Mouse (Mus musculus) kidney, adult 9 months (tissue): ENCODE data around the gene Shroom1.

Experiments used
- DNase-seq: peaks from one replicate; pipeline ENCODE4 v3.0.0; 2022

Shroom1 gene

DNA sequence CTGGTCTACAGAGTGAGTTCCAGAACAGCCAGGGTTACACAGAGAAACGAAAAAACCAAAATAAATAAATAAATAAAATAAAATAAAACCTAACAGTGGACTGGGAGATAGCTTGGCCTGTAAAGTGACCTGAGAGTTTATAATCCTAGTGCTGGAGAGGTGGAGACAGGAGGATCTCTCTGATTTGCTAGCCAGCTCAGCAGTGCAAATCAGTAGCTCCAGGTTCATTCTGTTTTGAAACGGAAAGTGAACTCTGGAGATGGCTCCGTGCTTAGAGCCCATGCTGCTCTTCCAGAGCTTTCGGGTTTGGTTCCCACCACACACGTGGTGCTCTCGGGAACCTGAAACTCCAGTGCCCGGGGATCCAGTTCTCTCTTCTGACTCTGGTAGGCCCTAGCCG is 9.0 kb upstream of the Shroom1 start:
- no peak for DNase-seq

DNA sequence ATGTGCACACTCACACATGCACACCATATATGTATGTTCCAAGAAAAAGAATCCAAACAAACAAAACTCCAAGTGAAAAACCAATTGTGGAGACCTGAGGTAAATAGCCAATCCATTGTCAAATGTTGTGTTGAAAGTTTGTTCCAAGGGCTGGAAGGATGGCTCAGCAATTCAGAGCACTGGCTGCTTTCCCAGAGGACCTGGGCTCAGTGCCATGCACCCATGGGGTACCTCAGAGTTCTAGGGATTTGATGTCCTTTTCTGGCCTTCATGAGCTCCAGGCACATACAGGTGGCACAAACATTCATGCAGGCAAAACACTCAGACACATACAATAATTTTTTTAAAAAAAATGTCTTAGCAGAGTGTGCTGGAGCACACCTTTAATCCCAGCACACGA is 8.5 kb upstream of the Shroom1 start:
- DNase-seq = peak; percentile 91

DNA sequence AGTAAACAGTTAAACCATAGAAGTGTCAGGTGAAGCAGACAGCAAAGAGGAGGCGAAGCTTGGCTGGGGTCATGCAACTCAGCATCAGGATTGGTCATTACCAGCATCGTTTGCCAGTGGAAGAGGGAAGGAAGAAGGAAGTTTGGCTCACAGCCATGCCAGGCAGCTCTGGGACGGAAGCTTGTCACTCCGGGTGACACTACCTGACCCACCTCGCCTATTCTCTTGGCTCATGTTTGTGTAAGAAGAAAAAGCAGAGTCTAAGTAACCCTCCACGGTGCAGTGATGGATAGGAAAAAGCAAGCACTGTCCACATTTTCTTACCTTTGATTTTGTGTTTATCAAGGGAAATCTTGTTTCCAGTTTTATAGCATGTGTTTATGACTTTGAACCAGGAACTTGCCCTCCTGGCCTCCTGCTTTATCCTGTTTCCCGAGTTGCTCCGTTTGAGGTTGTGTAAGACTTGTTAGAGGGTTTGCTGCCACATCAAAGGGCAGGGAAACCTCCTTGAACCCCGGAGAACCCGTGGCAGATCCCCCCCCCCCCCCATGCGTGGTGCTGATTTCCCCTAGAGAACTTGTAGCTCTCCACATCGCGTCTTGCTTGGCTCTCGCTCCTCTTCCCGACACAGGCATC is 6.8 kb upstream of the Shroom1 start:
- DNase-seq = no peak

DNA sequence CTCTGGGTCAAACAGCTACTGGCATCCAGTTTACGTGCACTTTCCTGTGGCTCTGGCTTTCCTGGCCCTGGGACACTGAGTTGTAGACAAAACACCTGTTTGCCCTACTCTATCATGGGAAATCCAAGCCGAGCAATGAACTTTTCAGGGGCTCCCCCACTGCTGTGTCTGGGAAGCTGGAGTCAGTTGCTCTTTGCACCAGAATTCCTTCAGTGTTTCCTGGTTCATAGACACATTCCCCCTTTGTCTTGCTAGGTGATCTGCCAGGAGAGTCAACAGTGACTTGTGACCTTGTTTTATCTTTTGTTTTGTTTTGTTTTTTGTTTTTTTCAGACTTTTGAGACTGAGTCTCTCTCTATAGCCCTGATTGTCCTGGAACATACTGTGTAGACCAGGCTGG is 5.6 kb upstream of the Shroom1 start:
- DNase-seq = no peak

DNA sequence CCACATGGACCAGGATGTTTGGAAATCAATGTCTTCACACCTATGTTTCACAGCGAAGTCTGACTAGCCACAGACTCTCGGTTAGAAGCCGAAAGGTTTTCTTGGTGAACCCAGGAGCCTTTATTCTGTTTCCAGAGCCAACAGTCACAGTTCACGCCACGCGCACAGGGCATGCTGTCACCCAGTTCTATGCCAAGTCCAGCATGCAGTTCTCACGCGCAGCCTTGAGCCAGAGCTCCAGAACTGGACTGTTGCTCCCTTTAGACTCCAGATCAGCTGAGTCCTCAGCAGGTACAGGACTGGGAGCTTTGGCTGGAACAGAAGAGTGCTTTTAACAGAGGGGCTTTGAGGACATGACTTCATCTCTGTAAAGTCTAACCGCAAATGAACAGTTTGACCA is 4.6 kb upstream of the Shroom1 start:
- peak; percentile 70 for DNase-seq

DNA sequence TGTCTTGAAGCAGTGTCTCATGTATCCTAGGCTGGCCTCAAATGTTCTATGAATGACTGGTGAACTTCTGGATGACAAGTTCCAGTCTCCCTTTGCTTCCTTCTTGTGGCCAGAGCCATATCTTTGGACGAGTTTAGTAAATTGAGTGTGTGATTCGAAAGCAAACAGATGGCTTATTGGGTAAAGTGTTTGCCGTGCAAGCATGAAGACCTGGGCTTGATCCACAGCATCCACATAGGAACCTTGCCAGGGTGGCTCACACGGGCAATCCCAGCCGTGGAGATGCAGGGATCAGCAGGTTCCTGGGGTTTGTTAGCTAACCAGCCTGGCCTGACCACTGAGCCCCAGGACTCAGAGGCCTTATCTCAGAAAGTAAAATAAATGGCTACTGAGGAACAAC is 4.0 kb upstream of the Shroom1 start:
- no peak for DNase-seq

DNA sequence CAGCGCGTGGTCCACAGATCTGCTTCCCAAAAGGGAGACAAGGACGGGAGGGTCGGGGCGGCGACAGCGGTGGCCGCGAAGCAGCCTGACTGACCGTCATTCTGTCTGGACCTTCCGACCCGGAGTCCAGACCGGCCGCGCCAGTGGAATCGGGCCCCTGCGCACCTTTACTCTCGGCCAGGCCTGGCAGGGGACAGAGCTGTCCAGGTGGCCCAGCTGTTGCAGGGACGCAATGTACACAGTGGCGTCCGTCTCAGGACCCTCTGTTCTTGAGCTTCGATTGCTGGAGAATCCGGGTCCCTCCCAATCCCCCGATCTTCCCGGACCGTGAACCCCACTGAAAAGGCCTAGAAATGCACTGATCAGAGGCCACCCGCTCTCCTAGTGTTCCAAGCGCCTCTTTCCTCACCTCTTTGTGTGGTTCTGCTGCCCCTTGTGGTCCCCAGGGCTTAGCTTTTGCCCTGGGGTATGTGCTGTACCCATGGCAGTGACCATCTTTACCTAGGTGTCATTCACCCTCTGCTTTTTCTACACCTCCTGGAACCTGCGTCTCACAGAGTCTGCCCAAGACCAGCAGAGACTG is 458 bp downstream of the Shroom1 start:
- DNase-seq = peak; percentile 44

DNA sequence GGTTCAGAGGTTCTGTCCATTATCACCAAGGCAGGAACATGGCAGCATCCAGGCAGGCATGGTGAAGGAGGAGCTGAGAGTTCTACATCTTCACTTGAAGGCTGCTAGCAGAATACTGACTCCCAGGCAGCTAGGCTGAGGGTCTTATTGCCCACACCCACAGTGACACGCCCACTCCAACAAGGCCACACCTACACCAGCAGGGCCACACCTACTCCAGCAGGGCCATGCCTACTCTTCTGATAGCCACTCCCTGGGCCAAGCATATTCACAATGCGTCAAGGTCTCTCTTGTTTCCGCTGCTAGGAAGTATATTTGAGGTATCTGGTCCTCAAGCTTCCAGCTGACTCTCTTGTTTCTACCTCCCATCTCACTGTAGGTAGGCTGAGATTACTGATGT is 2.0 kb downstream of the Shroom1 start:
- DNase-seq = no peak

DNA sequence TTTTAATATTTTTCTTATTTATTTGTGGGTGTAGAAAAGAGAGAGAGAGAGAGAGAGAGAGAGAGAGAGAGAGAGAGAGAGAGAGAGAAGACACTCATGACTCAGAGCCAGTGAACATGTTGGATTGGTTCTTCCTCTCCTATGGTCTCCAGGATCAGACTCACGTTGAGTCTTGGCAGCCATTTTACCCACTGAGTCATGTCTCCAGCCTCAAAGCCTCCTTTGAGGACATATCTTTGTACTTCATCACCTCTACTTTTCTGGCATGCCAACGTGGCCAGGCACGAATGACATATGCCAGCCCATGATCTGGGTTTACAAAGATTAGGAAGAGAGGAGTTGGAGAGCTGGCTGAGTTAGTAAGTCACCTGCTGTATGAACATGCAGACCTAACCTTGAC is 3.2 kb downstream of the Shroom1 start:
- no peak for DNase-seq

DNA sequence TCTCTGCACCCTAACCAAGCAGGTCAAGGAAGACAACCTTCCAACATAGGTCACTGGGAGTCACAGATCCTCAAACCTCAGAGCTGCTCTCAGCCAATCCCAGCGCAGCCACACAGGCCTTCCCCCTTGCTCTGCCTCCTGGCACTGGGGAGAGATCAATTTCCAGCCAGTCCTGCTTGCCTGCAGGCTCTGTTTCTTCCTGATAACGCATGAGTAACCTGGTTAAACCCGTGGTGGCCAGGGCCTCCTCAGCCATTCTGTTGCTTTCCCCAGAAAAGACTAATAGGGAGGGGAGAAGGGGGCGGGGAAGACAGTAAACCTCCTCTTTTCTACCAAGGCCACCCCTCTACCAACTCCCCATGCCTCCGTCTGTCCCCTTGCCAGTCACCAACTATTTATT is 4.7 kb downstream of the Shroom1 start:
- peak; percentile 75 for DNase-seq

DNA sequence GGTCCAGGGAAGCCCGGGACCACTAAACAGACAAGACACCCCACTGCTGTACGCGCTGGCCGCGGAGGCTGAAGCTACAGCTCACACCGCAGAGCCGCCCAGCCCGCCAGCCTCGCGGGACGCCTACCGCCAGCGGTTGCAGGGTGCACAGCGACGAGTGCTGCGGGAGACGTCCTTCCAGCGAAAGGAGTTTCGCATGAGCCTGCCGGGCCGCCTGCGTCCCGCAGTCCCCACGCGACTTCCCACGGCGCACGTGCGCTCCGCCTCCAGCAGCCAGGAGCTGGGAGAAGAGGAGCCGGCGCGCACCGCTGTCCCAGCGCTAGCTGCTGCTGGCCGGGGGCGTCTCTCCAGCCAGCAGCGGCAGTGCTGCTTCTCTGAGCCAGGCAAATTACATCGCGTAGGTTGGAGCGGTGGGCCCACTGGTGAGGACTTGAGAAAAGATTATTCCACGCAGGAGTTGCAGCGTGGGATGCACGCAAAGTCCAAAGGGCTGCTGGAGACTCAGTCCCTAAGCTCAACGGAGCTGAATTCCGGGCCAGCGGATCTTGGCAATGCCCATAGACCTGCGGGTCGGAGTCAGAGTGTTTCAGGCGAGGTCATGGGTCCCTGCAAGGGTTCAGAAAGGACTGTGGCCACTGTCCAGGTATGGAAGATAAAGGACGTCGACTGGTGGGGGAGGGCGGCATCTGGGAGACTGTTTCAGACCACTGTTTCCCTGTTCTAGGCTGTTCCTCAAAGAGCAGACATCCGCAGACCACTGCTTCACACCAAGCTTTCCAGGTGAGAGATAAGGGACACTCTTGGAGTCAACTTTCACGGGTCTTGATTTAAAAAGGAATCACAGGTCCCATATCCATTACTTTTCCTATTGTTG is 6.8 kb downstream of the Shroom1 start:
- DNase-seq = peak; percentile 53

DNA sequence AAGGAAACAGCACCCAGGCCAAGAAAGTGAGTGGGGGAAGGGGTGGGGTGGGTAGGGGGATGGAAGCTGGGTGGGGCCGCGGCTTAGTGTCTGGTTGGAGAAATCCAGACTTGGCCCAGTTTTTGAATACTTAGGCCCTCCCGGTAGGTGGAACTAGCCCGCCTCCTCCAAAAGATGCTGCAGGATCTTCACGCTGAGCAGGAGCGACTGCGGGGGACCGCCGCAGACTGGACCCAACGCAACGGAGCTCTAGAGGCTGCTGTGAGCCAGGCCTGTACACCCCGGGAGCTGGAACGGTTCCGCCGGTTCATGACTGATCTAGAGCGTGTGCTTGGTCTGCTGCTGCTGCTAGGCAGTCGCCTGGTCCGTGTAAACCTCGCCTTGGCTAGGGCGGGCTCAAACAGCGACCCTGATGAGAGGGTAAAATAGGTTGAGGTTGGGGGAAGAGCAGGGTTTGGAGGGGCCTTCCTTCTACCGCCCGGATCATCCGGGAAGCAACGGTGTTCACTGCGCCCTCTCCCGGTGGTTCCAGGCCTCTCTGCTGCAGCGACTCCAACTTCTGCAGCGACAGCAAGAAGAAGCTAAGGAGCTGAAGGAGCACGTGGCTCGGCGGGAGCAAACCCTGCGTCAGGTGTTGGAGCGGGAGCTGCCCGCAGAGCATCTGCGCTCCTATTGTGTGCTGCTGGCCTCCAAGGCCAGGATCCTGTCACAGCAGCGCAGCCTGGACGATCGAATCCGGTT is 9.4 kb downstream of the Shroom1 start:
- DNase-seq = peak; percentile 79

DNA sequence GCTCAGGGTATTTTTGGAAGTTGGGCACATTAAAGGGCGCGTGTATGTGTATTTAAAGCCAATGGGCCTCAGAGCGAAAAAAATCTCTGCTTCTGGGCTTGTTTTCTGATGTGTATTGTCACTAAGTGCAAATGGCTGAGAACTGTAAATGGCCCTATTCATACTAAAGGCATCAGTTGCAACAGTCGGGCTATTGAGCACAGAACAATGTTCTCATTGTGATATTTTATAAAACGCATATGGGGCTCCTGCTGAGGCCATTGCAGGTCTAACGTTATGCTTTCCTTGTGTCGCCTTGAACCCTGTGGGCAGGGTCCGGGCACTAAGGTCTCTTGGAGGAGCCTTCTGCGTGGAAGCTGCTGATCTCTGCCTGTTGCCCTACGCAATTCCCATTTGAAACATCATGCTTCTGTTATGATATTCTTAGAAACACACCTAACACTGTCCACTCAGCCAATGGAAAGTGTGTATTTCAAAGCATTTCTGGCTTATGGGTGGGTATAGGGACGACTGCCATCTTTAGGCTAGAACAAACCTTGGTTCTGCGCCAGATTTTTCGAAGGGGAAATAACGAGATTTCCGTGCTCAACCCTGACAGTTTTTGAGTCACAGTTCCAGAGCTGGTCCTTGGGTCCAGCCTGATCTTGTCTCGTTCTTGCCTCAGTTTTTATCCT is 12.4 kb downstream of the Shroom1 start:
- DNase-seq = no peak

DNA sequence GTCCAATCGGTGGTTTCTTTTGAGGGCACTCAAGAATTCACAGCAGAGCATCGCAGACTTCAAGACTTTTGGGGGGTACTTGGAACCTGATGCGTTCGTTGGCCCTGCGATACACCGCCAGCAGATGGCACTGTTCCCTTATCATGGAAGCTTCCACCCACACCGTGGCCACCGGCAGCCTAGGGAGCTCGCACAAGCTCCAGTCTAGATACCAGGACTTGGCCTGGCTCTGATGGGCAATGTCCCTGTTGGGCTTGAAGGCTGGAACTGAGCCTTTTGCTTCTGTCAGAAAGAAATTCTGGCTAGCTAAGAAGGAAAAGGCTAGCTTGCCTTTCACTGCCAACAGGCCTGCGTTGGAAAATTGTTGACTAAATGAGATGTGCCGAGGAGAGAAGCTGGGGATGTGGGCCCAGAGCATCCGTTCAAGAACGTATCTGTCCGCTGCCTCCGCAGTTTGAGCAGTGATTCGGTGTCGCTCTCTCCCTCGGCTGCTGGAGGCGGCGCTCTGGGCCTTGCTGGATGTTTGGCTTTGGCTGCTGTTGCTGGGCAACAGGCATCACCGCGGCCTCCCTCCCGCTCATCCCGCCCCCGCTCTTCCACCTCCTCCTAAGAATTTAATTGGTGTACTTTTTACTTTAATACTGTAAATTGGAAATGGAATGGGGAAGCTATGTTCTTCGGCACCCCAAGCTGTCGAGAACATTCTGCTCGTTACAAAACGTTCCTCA is 13.1 kb downstream of the Shroom1 start, which contains the start of gene Gm9837:
Gm9837 (minus strand) TSS at position 512 of the 728 bp plus-strand sequence.
- DNase-seq = peak; percentile 88

DNA sequence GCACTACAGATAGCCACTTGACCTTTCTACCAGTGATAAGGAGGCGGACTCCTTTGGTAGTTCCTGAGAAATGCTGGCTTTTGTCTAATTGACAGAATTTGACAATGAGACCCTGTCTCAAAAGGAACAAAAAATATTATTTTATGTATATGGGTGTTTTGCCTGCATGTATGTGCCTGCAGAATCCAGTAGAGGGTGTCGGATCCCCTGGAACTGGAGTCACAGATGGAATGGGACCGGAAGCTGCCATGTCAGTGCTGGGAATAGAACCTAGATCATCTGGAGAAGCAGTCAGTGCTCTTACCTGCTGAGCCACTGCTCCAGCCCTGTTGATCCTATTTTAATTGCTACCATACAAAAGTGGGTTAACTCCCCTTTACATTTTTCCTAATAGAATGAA is 15.7 kb downstream of the Shroom1 start:
- DNase-seq = no peak

DNA sequence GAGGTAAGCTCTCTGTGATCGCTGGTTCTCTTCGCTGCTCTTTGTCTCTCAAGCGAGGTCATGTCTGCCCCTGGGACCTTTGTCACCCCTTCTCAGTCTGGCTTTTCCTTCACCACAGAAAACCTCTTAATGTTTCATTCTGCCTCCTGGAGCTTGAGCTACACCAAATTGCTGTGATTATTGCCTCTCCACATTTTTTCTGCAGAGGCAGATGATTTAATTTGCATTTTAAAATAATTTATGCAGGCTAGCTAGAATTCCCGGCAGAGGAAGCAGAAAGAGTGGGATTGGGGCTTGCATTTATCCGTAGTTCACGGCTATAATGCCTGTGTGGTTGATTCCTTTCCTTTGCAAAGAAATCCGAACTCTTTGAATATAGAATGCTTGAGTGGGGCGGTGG is 18.6 kb downstream of the Shroom1 start:
- no peak for DNase-seq

DNA sequence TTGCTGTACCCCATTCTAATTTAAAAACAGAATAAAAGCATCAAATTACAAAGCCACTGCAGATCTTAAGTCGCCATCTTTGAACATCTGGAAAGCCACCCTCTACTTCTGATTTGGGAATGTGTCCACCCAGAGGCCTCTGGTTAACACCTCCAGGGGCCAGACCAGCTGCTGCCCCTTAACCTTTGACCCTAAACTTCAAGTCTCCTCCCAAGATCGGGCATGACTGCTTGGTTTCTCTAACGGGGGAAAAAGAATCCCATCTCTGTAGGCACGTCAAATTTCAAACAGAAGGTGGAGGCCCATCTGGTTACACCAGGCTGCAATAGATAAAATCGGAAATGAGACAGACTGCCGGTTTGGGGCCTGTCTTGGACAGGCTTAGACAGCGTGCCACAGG is 20.8 kb downstream of the Shroom1 start:
- no peak for DNase-seq

DNA sequence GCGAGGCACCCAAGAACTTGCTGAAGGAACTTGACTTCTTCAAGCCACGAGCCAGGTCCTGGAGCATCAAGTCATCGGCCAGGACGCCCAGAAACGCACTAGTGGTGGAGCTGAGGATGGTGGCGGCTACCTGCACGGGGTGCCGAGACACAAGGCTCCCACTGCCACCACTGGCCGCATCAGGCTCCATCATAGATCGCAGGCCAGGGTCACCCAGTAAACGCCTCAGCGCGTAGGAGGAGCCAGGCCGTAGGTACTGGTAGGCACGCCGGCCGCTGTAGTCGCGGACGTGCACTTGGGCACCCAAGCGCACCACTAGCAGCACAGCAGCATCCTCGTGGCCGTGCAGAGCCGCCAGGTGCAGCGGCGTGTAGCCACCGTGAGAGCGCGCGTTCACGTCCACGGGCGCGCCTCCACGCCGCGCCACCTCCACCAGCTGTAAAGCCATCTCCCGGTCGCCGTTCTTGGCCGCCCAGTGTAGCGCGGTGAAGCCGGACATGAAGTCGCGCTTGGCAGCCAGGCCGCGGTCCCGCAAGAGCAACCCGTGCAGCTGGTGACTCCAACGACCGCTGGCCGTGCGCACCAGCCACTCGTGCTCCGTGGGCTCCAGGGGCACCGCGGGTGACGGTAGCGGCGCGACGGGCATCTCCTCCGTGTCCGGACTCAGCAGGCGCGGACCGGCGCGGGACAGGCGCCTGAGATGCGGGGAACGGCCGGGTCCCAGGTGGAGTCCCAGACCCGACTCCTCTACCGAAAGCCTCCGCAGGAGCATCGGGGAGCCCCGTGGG is 21.6 kb downstream of the Shroom1 start:
- no peak for DNase-seq

DNA sequence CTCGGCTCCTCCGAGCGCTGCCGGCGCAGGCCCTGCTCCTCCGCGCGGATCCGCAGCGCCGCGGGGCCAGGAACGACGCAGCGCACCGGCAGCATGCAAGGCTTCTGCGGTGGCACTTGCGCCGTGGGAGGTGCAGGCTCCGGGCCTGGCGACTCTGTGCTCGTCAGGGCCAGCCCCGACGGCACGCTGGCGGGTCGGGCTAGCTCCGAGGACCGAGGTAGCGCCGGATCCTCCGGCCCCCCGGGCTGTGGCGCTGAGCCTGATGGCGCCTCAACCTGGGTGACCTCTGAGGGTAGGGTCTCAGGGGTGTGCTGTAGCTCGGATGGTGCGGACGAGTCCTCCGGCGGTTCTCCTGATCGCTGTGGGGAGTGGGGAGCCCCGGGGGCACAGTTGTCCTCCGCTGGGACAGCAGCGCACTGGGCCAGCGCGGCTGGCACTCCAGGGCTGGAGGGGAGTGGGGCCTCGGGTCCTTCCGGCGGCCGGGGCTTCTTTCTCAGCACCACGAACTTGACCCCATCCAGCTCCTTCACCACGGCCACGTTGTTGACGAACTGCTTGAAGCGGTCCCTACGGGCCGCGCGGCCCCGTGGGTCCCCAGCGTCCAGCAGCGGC is 22.3 kb downstream of the Shroom1 start:
- no peak for DNase-seq

DNA sequence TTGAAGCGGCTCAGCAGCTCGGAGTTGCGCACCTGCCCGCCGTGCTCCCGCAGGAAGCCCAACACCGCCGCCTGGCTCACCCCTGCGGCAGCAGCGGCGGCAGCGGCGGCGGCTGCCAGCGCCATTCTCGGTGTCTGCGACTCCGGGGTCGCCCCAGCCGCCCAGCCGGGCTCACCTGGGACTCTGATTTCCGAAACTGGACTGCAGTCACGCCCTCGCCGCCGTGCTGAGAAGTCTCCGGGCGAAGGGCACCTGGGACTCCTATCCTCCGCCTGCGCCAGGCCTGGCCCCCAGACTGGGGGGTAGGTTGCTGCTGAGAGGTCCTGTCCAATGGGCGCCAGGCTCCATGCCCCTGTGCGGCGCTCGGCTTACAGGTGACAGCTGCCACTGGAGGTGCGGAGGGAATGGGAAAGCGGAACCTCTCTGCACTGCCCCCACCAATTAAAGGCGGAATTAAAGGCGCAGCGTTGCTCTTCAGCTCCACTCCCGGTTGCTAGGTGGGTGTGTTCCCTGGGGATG is 22.8 kb downstream of the Shroom1 start, which contains the start of the genes Gm9945 and Sowaha:
Gm9945 (plus strand) TSS at position 384 of the 519 bp plus-strand sequence.
Sowaha (minus strand) TSS at position 492 of the 519 bp plus-strand sequence.
- peak; percentile 68 for DNase-seq
